Mouse (Mus musculus): ENCODE measurements at regions not wholly inside any gene's neighbourhood (a gene's known extent, or its start where the extent isn't known, plus 50 kb on each side); places are given as distances from the start of the nearest gene placed in this dataset.

GRCm38 (mm10) chr1:155041592-155041991 is 57.8 kb downstream of the Ier5 start:
- DNase-seq, result no peak

GRCm38 (mm10) chr1:155040939-155041371 is 58.5 kb downstream of the Ier5 start:
- no peak for DNase-seq

- DNase-seq, result no peak
Measured at GRCm38 (mm10) chr1:155040086-155040726, 59.2 kb downstream of the Ier5 start.

- no peak for DNase-seq
Measured at GRCm38 (mm10) chr1:155038631-155039625, 60.5 kb downstream of the Ier5 start.

- DNase-seq, result no peak
Measured at GRCm38 (mm10) chr1:155037479-155037878, 62.0 kb downstream of the Ier5 start.

GRCm38 (mm10) chr1:155030908-155031307 is 68.5 kb downstream of the Ier5 start:
- DNase-seq, result no peak

- no peak for DNase-seq
Measured at GRCm38 (mm10) chr1:155029195-155029879, 70.1 kb downstream of the Ier5 start.

GRCm38 (mm10) chr1:155028735-155029134 is 70.7 kb downstream of the Ier5 start:
- peak; percentile 44 for DNase-seq

- no peak for DNase-seq
Measured at GRCm38 (mm10) chr1:155028147-155028546, 71.3 kb downstream of the Ier5 start.

- DNase-seq, result peak; percentile 75
Measured at GRCm38 (mm10) chr1:155027583-155027982, 71.9 kb downstream of the Ier5 start.

- peak; percentile 90 for DNase-seq
Measured at GRCm38 (mm10) chr1:155025862-155026478, 73.5 kb downstream of the Ier5 start.

GRCm38 (mm10) chr1:155023324-155023723 is 76.1 kb downstream of the Ier5 start:
- DNase-seq, result no peak

- DNase-seq, result no peak
Measured at GRCm38 (mm10) chr1:155015669-155016068, 83.8 kb downstream of the Ier5 start.

GRCm38 (mm10) chr1:155014944-155015343 is 84.5 kb downstream of the Ier5 start:
- DNase-seq, result no peak

- DNase-seq, result no peak
Measured at GRCm38 (mm10) chr1:155013784-155014183, 85.7 kb downstream of the Ier5 start.

GRCm38 (mm10) chr1:155013361-155013760 is 86.1 kb downstream of the Ier5 start:
- DNase-seq, result no peak

GRCm38 (mm10) chr1:155006539-155007486 is 92.6 kb downstream of the Ier5 start:
- peak; percentile 91 for DNase-seq

GRCm38 (mm10) chr1:155006099-155006498 is 93.3 kb downstream of the Ier5 start:
- DNase-seq, result no peak

- DNase-seq, result no peak
Measured at GRCm38 (mm10) chr1:155000301-155000700, 99.1 kb downstream of the Ier5 start.

- no peak for DNase-seq
Measured at GRCm38 (mm10) chr1:154999501-155000131, 99.8 kb downstream of the Ier5 start.

GRCm38 (mm10) chr1:154995778-154996390 is 103.6 kb downstream of the Ier5 start:
- no peak for DNase-seq

All from kidney, postnatal 10 days (tissue).